Mouse (Mus musculus) kidney, adult 8-10 months (tissue): Measurements from ENCODE around the gene Pkmyt1.

Experiments used
- DNase-seq, 2 experiments: peaks; one replicate each; pipeline ENCODE4 v3.0.0; 2022

The Pkmyt1 gene

DNA sequence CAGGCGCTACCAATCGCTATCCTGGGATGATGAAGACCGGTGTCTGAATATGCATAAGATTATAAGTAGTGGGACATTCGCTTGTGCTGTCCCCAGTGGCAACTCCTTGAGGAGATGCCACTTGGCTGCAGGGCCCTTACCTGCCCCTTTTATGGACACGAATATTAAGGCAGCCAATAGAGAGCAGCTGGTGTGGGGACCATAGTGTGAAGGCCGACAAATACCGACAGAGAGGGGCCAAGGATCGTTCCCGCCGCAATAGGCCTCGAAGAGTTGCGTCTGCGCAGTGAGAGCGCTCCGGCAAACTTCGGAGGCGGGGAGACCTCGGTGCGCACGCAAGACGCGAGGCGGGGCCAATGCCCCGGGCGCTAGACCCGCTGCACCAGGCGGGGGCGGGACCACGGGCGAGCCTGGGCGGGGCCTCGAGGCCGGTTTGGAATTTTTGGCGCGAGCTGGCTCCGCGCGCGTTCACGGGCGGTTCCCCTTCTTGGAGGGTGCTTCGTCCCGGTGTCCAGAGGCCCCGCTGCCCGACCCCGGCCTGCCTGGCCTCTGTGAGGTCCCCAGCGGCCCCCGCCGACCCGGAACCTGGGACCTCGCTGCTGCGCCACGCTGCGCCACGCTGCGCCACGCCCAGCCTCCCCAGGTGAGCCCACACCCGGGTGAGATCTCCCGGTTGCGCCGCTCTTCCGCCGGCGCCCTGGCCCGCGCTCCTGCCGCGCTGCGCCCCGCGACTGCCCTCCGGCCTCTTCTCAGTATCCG is at the start of gene Pkmyt1:
TSS of gene Pkmyt1 (plus strand) at position 338 of the 759 bp plus-strand sequence.
- peak; percentile 93 to 94 for DNase-seq

DNA sequence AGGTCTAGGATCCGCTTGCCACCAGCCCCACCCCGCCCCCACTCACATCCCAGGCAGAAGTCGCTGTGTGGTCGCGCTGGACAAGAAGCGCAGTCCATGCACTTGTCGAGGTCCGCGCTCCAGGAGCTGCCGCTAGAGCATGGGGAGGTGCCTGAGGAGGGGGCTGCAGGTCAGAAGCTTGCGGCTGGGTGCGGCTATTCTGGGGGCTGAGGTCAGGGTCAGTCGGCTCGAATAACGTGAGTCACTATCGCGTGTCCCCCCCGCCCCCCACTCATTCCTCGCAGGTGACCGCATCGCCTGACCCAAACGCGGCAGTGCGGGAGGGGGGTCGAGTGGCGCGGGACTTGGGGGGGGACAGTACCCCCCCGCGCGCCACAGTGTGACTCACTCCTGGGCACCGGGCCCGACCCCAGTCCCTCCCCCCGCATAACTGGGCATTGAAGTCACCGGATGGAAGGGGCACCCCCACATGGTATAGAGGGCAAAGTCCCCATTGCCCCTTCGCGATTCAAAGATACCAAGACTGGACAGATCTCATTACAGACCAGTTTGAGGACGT is 49.6 kb upstream of the Pkmyt1 start:
- peak in 1 of 2 experiments; percentile 38 for DNase-seq

DNA sequence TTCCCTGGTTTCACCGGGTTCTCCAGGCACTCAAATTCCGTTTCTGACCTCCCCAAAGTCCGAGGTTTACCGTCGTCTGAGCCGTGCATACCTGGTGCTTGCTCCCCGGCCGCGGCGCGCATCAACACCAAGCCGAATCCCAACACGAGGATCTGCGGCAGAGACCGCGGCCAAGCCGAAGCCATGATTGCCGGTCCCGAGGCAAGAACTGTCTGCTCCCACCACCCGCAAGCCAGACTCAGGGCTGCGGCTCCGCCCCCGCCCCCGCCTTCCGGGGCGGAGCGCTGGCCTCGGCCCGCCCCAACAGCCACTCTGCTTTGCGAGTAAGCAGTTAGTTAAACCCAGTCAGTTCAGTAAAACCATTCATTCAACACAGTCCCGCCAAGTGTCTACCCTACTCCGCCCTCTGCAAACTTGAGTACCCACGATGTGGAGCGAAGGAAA is 48.9 kb upstream of the Pkmyt1 start, which contains the start of gene Tnfrsf12a:
TSS of gene Tnfrsf12a (minus strand) at position 233 of the 444 bp plus-strand sequence.
- peak; percentile 88 to 89 for DNase-seq

DNA sequence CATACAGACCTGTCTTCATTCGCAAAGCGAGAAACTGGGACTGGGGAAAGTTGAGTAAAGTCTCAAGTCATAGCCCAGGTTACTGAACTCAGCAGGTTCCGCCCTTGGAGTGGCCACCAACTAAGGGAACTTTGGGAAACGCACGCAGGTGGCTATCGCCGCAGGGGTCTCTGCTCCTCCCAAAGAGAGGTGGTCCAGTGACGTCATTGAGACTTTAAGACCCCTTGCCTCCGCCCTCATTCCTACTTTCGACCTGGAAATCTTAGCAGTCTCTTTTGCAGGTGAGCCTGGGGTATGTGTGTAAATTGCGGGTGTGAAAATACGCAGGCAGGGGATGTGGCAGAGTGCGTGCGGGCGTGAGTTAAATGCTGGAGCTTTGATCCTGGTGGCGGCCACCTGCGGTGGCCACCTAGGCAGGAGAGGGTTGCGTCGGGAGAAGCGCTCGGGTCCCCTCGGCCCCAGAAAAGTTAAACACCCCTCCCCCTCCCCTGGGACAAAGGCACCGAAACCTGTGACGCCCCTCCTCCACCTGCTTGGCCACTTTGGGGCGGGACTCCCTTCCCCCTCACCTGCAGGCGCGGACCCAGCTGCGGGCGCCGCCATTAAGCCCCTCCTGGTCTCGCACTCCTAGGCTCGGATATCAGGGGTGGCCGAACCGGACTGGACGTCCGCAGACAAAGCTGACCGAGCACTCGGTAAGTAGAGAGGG is 46.9 kb upstream of the Pkmyt1 start, which contains the start of gene Cldn6:
TSS of gene Cldn6 (plus strand) at position 123 of the 709 bp plus-strand sequence.
- no peak for DNase-seq

DNA sequence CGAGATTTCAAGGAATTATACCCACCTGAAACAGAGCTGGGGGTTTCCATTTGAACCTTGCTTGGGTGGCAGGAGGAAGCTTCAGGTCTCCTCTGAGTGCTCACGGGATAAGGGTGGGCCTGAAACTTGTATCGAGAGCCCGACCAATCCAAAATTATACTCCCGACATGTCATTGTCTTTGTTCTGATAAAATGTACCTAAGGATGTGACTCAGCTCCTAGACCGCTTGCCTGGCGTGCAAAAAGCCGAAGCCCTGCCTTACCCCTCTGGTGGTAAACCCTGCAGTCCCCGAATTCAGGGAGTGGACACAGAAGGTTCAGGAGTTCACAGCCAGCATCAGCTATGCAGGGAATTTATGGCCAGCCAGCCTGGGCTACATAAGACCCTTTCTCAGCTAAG is 45.8 kb upstream of the Pkmyt1 start:
- no peak for DNase-seq

DNA sequence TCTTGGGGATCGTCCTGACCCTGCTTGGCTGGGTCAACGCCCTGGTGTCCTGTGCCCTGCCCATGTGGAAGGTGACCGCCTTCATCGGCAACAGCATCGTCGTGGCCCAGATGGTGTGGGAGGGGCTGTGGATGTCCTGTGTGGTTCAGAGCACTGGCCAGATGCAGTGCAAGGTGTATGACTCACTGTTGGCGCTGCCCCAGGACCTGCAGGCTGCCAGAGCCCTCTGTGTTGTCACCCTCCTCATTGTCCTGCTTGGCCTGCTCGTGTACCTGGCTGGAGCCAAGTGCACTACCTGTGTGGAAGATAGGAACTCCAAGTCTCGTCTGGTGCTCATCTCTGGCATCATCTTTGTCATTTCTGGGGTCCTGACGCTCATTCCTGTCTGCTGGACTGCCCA is 45.0 kb upstream of the Pkmyt1 start:
- peak in 1 of 2 experiments; percentile 32 for DNase-seq

DNA sequence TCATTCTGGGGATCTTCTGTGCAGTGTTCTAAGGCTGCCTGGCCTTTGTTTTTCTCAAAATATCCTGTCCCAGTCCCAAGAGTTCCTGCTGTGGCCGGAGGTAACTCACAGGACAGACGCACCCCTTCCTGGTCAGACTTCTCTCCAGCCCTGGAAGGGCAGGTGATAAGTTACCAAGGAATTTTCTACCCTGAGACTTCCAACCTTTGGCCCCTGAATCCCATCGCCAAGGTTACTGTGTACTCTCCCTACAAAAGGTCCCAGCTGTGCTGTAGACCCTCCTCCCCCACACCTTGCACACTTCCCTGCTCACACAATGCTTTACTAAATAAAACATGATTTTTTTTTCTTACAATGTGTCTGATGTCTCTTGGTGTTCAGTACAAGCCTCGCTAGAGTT is 44.0 kb upstream of the Pkmyt1 start:
- DNase-seq: peak in 1 of 2 experiments; percentile 59

DNA sequence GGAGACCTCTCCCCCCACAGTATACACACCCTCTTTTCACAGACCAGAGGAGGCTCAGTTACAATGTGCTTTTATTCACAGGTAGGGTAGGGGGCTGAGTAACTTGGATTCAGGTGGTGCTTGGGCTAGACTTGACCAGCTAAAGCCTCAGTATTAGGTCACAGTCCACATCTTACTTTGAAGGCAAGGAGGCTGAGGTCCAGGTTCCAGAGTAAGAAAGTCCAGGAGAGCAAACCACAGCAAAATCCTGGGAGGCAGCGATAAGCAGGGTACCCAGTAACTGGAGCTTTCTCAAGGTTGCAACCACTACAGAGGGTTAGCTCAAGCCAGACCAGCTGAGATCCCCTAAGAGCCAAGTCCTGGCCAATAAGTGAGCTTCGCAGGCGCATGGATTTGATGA is 43.6 kb upstream of the Pkmyt1 start:
- peak in 1 of 2 experiments; percentile 25 for DNase-seq

DNA sequence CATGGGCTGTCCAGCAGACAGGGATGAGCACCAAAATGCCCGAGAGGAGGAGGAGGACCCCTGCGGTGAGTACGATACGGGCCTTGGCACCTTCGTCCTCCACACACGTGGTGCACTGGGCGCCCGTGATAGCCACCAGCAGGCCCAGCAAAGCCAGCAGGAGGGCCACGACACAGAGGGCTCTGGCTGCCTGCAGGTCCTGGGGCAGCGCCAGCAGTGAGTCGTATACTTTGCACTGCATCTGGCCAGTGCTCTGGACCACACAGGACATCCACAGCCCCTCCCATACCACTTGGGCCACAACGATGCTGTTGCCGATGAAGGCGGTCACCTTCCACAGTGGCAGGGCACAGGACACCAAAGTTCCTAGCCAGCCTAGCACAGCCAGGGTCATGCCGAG is 42.9 kb upstream of the Pkmyt1 start:
- no peak for DNase-seq

DNA sequence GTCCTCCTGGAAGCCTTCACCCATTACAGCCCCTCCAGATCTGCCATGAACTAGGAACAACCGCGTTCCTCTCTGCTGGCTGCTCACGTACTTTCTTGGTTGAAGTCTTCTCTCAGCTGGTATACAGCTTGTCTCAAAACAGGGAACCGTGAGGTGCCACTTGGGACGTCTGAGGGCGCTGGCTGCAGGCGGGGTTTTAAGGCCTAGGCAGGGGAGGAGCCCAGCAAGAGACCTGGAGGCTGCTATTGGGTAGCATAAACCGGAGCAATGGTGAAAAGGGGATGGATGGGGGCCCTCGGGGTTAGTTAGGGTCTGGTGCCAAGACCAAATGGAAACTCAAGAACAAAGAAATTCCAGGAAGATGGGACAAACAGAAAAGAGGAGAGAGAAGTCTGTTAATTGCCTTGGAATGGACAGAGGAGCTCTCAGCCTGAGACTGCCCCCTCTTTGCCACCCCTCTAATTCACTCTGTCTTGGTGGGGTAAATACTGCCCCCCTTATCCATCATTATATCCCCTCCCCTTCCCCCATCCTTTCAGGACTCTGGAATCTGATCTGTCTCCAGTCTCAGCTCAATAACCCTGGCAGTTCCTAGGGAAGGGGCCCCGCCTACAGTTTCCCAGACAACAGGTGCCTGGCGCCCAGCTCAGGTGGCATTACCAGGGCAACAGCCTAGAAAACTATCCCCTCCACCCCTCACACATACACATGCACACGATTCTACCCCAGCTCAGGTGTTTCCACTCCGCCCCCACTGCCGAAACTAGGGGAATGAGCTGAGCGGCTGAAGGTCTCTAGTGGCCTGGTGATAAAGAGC is 42.1 kb upstream of the Pkmyt1 start, which contains the start of gene Cldn9:
TSS of gene Cldn9 (minus strand) at position 171 of the 817 bp plus-strand sequence.
- DNase-seq: peak in 1 of 2 experiments; percentile 31

DNA sequence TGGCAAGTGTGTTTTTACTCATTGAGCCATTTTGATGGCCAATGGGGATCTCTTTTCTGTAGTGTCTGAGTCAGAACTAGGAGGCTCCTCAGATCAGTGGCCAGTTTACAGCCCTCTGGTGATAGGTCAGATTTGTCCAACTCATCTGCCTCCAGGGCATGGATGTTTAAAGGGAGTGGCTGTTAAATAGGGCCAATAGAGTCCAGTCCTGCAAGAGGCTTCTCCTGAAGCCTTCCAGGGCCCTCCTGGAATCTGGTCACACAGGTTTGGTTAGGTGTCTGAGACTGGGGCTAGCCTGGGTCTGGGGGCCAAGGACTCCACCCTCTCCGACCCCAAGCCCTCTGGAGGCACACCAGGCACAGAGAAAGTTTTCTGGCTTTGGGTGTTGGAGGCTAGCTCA is 31.6 kb upstream of the Pkmyt1 start:
- DNase-seq: no peak

DNA sequence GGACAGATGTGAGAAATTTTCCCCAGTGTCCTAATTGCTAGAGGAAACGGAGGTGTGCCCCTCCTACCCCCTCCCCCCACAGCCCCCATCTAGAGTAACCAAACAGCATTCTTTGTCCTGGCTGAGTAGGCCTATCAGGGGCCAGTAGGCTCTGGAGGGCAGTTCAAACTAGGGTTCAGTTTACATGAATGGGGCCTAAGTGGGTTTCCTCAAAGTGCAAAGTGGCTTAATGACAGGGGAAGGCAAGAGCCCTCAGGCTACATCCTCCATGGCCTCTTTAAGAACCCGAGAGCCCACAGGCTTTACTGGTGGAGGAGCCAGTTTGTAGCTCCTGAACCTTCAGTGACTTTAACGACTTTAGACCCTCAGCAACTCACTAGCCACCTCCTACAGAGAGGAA is 30.3 kb upstream of the Pkmyt1 start:
- no peak for DNase-seq

DNA sequence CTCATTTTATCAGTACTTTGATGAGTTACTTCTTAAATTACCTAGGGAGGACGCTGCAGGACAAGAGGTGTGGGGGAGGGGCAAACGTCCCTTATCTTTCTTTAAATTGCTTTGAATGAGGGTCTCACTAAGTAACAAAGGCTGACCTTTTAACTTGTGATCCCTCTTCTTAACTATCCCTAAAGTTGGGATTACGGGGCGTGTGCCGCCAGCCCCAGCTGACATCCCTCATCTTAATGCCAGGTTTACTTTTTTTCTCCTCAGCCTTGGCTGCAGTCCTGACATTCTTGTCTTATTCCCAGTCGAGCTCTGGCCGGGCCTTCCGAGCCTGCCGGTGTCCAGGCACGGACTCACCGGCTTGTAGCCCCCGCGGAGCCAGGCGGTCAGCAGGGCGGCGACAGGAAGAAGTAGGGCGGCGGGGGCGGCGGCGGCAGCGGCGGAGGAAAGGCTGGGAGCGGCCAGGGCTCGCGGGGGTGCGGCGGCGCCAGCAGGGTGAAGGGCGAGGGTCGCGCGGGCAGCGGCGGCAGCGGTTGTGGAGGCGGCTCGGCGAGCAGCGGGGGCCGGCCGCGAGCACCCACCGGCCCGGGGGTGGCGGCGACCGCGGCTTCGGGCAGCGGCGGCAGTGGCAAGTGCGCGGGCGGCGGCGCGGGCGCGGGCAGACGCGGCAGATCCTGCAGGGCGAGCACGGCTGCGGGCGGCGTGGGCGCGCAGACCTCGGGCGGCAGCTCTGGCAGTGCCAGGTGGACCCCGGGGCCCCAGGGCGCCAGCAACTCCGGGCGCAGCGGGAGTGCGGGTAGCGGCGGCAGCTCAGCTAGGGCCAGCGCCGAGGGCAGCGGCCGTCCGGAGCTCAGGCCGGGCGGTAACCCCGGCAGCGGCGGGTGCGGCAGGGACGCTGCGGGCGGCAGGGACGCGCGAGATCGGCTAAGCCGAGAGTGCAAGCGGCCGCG is 26.7 kb upstream of the Pkmyt1 start:
- peak in 1 of 2 experiments; percentile 40 for DNase-seq

DNA sequence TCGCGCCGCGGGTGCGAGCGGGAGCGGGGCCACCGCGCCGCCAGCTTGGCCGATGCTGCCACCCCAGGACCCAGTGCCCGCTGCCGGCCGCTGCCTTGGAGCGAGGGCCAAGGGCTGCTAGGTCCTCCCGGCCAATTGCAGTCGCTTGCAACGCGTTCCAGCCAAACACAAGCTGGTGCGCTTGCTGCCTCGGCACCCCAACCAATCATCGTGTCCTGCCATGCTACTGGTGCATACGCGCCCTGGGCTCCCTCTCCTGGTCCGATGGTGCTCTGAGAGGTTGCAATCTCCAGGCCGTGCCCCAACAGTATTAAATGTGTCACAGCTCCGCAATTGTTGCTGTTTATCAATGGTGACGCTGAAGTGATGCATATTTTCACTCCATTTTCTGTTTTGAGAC is 26.1 kb upstream of the Pkmyt1 start:
- DNase-seq: peak; percentile 92 to 94

DNA sequence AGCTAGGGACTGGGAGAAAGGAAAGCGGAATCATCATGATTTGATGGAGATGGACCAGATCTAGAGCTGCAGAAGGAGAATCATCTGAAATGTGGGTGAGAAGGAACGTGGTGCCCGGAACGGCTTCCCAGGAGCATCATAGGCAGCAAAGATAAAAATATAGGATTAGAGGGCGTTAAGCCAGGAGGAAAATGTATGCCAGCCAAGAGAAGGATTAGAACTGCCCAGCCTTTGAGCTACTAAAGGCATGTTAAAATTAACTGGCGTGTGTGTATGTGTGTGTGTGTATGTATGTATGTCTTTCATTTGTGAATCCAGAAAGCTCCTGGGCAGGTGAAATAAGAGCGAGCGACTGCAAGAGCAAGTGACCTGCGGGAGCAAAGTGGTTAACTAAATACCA is 22.8 kb upstream of the Pkmyt1 start:
- no peak for DNase-seq

DNA sequence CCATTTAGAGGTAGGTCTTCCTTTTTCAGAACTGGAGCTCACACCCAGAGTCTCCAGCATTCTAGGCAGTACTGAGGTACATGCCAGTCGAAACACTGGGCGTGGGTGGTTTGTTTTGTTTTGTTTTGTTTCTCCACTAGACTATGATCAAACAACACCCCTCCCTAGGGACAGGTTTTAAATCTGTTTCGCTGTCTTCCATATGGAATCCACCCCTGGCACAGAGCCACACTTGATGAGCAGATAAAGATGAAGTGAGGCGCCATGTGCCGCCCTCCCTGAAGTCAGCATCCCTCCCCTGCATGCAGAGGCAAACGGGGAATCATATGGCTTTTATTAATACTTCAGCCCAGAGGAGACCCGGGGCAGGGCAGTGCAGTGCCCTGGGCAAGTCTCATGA is 21.4 kb upstream of the Pkmyt1 start:
- no peak for DNase-seq

DNA sequence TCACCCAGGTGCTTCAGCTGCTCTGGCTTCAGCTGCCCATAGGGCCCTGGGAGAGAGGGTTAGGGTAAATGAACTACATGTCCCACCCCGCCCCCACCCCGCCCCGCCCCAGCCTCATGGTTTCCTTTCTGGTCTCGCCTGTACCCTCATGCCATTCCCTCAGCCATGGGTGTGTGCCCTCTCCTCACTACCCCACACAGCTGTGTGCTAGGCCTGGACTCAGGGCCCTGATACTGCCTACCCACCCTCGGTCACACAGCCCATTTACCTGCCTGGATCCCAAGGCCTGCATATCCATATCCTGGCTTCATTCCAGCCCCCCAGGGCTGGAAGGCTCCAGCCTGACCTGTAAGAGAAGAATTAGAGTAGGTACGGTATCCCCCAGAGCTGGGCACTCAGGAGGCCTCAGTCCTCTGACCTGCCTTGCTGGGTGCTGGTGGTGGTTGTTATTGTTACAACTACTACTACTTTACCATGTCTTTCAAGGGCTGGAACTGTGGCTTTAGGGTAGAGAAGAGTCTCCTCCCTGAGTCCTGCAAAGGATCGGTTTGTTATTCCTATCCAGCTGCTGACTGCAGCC is 20.5 kb upstream of the Pkmyt1 start:
- no peak for DNase-seq

DNA sequence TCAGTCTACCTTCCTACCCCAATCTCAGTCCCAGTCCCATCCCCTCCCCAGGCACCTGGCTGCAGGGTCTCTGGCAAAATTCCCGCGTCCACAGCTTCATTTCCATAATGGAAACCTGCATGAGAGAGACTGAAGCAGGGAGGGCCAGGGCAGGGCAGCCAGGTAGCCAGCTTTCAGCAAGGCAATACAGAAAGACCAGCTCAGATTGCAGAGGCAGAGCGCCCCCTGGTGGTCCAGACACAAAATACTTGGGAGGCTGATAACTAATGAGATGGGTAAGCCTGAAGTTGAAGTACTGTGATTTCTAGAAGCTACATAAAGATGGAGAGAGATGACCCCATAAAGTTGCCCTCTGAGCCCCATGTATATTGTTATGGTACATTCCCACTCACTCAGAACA is 19.9 kb upstream of the Pkmyt1 start:
- DNase-seq: peak; percentile 52 to 80

DNA sequence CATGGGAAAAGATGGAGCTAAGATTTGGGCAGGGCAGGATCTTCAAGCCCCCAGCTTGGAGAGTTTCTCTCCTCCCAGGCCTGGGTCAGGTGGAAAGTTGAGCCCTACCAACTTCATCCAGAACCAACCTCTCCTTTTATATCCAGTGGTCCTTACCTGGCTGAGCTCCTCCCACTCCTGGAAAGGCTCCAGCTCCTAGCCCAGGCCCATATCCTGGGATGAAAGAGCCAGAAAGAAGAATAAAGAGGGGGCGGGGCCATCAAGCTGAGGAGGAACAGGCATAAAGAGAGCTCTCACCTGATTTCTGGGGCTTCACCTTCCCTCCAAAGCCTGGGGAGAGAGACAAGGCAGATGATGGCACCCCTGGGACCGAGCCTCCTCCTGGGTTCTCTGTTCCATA is 9.1 kb upstream of the Pkmyt1 start:
- DNase-seq: no peak

DNA sequence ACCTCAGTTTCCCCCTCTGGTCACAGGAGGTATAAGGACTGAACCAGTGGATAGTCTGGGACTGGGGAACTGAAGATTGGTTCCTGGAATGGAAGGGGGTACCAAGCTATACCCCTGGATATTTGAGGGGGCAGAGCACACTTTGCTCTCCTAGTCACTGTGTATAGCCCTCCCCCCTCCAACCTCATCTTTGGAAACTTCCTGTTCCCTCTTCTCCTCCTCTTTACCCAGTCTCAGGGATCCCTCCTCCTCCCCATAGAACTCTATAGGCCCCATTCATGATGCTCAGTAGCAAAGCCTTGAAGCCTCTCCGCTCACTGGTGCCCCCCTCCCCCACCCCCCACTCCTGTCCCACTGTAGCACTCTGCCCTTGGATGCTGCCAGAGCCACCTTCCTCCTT is 6.7 kb upstream of the Pkmyt1 start:
- no peak for DNase-seq

DNA sequence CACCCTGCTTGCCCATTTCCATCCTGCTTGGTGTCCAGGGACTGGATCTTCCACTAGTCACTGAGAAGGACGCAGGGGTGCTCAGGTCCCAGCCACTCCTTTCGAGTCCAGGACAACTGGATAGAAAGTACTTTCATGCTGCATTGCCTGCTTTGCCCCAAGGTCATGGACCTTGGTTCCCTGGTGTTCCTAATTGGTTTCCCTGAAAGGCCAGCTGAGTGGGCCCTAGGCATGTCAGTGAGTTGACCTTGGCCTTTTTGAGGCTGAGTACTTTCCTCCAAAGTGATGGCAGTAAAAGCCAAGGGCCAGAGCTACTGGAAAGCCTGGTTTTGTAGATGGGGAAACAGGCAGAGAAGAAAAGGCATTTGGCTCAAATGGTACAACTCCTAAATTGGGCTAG is 4.2 kb upstream of the Pkmyt1 start:
- no peak for DNase-seq
